Mouse (Mus musculus) liver, adult 2 months (tissue): Measurements from ENCODE around the gene Dennd6a. TPM values are rescaled to one million over a fixed set of nuclear protein-coding genes. Genes with fewer than 3 reads are reported as not detected.

Source experiments
- DNase-seq: peaks from one replicate; pipeline ENCODE4 v3.0.0-alpha.2; 2011; ENCODE audit warnings: low read depth, low spot score; ENCODE audit errors: extremely low read depth
- H3K27ac ChIP-seq: fragments of 200-500 bp; replicated peaks from 2 replicates; pipeline ENCODE4 v1.5.1; 2012; ENCODE audit warnings: low read depth, mild to moderate bottlenecking, control low read depth, inconsistent platforms, low read length; ENCODE audit not compliant: insufficient read depth
- H3K27me3 ChIP-seq: fragments of 200-500 bp; 2 replicates; pipeline ENCODE4 v1.6.1; 2012; ENCODE audit warnings: mild to moderate bottlenecking, moderate library complexity, low read length, inconsistent platforms; ENCODE audit not compliant: control insufficient read depth, insufficient read depth
- H3K36me3 ChIP-seq: fragments of 200-500 bp; 2 replicates; pipeline ENCODE4 v1.6.1; 2012; ENCODE audit warnings: low read length, inconsistent platforms; ENCODE audit not compliant: control insufficient read depth, insufficient read depth
- H3K4me1 ChIP-seq: fragments of 200-500 bp; 2 replicates; pipeline ENCODE4 v1.6.1; 2011; ENCODE audit warnings: low read length; ENCODE audit not compliant: control insufficient read depth, insufficient read depth
- H3K4me3 ChIP-seq: fragments of 200-500 bp; 2 replicates; pipeline ENCODE4 v1.5.1; 2011; ENCODE audit warnings: low read depth, mild to moderate bottlenecking, control low read depth, low read length, moderate library complexity; ENCODE audit not compliant: insufficient read depth
- H3K79me2 ChIP-seq: fragments of 200-500 bp; 2 replicates; pipeline ENCODE4 v1.6.1; 2012; ENCODE audit warnings: inconsistent platforms, mild to moderate bottlenecking, low read length, moderate library complexity; ENCODE audit not compliant: control insufficient read depth, insufficient read depth
- H3K9ac ChIP-seq: fragments of 200-500 bp; 2 replicates; pipeline ENCODE4 v1.6.1; 2012; ENCODE audit warnings: low read depth, mild to moderate bottlenecking, control low read depth, inconsistent platforms, low read length
- CTCF ChIP-seq: fragments of 200-500 bp; IDR thresholded peaks from 2 replicates; pipeline ENCODE4 v1.5.1; 2011; ENCODE audit warnings: low read depth, low read length, control low read depth
- POLR2A ChIP-seq: fragments of 200-500 bp; IDR thresholded peaks from 2 replicates; pipeline ENCODE4 v1.6.1; 2011; ENCODE audit warnings: low read length, control low read depth; ENCODE audit not compliant: insufficient read depth; ENCODE audit errors: extremely low read depth
- WGBS: fragments of 180-500 bp; shearing (Covaris S2); methylation state at CpG from one replicate; pipeline ENCODE4 v1.1.7; 2018; 5-methylcytosine and 5-hydroxymethylcytosine counted together
- polyA plus RNA-seq: library from polyadenylated mRNA; depleted of rRNA; stranded (reverse); fragments of >200 nt; gene quantifications from 2 replicates; pipeline ENCODE4 v1.2.3, GENCODE M21; 2012
- total RNA-seq: library from RNA; depleted of rRNA; stranded (reverse); fragments of >200 nt; gene quantifications from 2 replicates; pipeline ENCODE4 v1.2.3, GENCODE M21; 2014

The Dennd6a gene
- total and polyA plus RNA-seq, 2 experiments = 6.2 to 18.5 TPM

DNA sequence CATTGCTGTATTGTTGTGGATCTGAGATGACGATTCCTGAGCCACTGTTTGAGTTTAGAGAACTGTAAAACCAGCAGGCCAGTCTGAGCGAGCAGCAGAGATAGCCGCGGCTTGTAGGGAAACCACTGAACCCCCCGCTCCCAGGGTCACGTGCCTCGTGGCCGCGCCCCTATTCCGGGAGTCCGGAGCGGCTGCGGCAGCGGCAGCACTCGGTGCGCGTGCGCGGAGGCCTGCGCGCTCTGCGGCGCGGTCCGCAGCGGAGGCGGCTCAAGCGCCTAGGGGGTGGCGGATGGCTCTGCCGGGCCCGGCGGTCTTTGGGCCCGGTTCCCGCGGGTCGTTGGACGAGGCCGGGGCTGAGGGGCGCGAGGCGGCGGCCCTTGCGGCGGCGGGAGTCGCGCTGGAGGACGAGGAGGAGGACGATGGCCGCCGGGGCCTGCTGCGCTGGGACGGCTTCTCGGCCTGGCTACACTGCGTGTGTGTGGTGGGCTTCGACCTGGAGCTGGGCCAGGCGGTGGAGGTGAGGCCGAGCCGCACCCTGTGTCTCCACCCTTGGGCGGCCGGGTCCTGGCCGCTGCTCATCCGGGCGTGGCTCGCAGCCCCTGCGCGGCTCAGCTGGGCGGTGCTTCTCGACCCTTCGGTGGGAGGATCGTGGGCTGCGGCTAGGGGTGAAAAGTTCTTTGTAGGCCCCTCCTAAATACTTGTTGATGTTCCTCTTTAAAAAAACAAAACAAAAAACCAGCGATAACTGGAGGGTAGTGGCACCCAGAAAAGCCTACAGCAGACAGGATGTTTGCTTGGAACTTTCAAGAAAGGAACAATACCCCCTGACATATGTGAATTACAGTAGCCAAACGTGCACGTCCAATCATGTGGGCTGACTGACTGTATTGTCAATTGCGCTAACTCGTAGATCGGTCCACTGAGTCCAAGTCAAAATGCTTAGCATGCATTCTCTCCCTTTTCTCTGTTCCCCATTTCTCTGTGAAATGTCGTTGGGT, 6.0 kb downstream of the Dennd6a start:
- Histone ChIP-seq H3K4me1 (peaks cover 10% of the 10 kb centered on the region), H3K4me3 (peak overlapping the region; percentile 100), H3K79me2 (peaks cover 20% of the 10 kb centered on the region), H3K27me3 (no peaks in the 10 kb centered on the region), H3K9ac (peak overlapping the region; percentile 100), H3K36me3 (no peaks in the 10 kb centered on the region), H3K27ac (peak overlapping the region; percentile 98)
- TF ChIP-seq CTCF (no peak), POLR2A (peak; percentile 78)
- DNase-seq = peak; percentile 70
- WGBS = under 1% methylated on average over 79 of the region's 79 CpGs

- Histone ChIP-seq H3K79me2 (peaks cover 25% of the 10 kb centered on the region), H3K27ac (no peak overlapping the region), H3K27me3 (no peaks in the 10 kb centered on the region), H3K9ac (no peak overlapping the region), H3K4me1 (peaks cover 9% of the 10 kb centered on the region), H3K36me3 (no peaks in the 10 kb centered on the region), H3K4me3 (no peak overlapping the region)
- 94% methylated on average over 3 of the region's 3 CpGs for WGBS
- TF ChIP-seq CTCF (no peak), POLR2A (no peak)
- no peak for DNase-seq
Observed at GRCm38 (mm10) chr14:26583645-26584044, 10.0 kb downstream of the Dennd6a start.

DNA sequence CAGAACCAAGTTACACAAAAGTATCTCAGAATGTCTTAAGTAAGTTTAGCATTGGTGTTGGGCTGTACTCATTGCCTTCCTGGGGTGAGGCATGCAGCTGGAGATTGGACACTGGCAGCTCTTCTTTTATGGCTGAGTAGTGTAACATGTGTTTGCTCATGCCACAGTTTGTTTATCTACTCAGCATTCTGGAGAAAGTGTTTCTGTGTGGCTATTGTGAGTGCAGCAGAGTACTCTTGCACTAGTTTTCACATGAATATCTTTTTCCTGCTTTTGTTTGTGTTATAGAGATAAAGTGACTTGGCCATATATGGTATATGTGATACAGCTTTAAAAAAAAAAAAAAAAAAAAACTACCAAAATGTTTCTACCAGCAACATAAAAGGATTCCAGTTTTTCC, 13.5 kb downstream of the Dennd6a start:
- peaks cover 15% of the 10 kb centered on the region for H3K79me2 ChIP-seq
- no peaks in the 10 kb centered on the region for H3K27me3 ChIP-seq
- peak; percentile 31 for DNase-seq
- H3K27ac ChIP-seq = no peak overlapping the region
- no peaks in the 10 kb centered on the region; the same call in 1 of the 2 replicates for H3K4me1 ChIP-seq
- no peak overlapping the region for H3K4me3 ChIP-seq
- H3K9ac ChIP-seq = no peak overlapping the region
- no peaks in the 10 kb centered on the region for H3K36me3 ChIP-seq
- TF ChIP-seq CTCF = no peak
- TF ChIP-seq POLR2A = no peak

GRCm38 (mm10) chr14:26591353-26591752, 17.7 kb downstream of the Dennd6a start:
- no peak overlapping the region for H3K9ac ChIP-seq
- no peak overlapping the region for H3K27ac ChIP-seq
- no peak for DNase-seq
- no peak overlapping the region for H3K4me3 ChIP-seq
- peaks cover 1% of the 10 kb centered on the region for H3K36me3 ChIP-seq
- H3K27me3 ChIP-seq = no peaks in the 10 kb centered on the region
- peaks cover 4% of the 10 kb centered on the region for H3K79me2 ChIP-seq
- no peaks in the 10 kb centered on the region; the same call in 1 of the 2 replicates for H3K4me1 ChIP-seq
- 0 out of 2 replicates have a peak, but pooled peaks have one; percentile 13 for TF ChIP-seq CTCF
- TF ChIP-seq POLR2A = no peak

GRCm38 (mm10) chr14:26593281-26593895, 19.7 kb downstream of the Dennd6a start:
- H3K4me1 ChIP-seq = no peaks in the 10 kb centered on the region; the same call in 1 of the 2 replicates

More at GRCm38 (mm10) chr14:26593281-26593895, 19.7 kb downstream of the Dennd6a start:
- H3K27ac ChIP-seq = no peak overlapping the region
- 62% methylated on average over 2 of the region's 2 CpGs for WGBS
- H3K36me3 ChIP-seq = peaks cover 7% of the 10 kb centered on the region
- peaks cover 4% of the 10 kb centered on the region for H3K79me2 ChIP-seq
- H3K4me3 ChIP-seq = no peak overlapping the region
- TF ChIP-seq POLR2A (no peak), CTCF (no peak)
- H3K27me3 ChIP-seq = no peaks in the 10 kb centered on the region
- no peak for DNase-seq
- H3K9ac ChIP-seq = no peak overlapping the region
